20 mouse cellular contexts compared by ENCODE assay signal in the genomic region with DNA sequence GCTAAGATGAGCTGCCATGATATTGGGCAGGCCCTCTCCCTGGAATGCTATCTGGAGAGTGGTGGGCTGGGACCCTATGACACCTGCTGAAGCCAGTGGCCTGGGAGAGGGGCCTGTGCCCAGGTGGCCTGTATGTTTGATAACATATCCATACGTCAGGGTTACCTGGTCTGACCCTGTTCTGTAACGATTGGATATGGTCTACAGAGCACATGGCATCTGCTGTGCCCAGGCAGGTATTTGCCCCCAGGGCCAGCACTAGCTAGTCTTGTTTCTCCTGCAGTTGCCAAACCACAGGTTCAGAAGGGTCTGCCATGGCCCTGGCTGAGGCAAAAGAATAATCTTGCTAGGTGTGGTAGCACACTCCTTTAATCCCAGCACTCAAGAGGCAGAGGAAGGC.
A peak's percentile ranks its signal among the peaks of the same experiment; 100 is the strongest.
DNase-seq lines count a peak whose midpoint lies in the region; ATAC-seq lines count a peak whose summit lies in the region.
"Had no signal": no experiment of that assay in that cellular context is flagged by ENCODE, and none has a peak within 500 bp of the region (broad histone marks: within the 10 kb centered on the region; RNA-seq: fewer than 3 reads in every experiment).

No protein-coding gene starts in this region.

- no peak overlapping the region for H3K4me2 ChIP-seq in kidney, embryonic 16.5 days (replicated peaks; ENCODE audit: low read depth, low read length)
- no peak overlapping the region for H3K4me2 ChIP-seq in hindbrain, embryonic 11.5 days (replicated peaks; ENCODE audit: low read depth, low read length)
- H3K4me2 ChIP-seq: embryonic facial prominence, embryonic 13.5 days; forebrain, embryonic 13.5 days; heart, embryonic 12.5 days; hindbrain, embryonic 15.5 days had no signal

- peak; percentile 43 for DNase-seq in fat pad, adult 2 months (ENCODE audit: extremely low read depth, low read depth, low spot score)
- DNase-seq in kidney, adult 8-10 months = peak; percentile 68 to 85
- peak; percentile 77 to 89 for DNase-seq in kidney, postnatal 25 days
- DNase-seq in hindbrain, embryonic 11.5 days (ENCODE audit: low spot score) = no peak
- no peak for DNase-seq in cerebellum, postnatal 14 days
- DNase-seq in adrenal gland, adult 8-10 months = no peak
- DNase-seq: adrenal gland, postnatal 10 days; cerebellum, adult 11-12 months; cerebellum, adult 9-10 months; cerebellum, postnatal 36 days; forebrain, postnatal 0 days; gastrocnemius, postnatal 14 days had no signal

- no peaks in the 10 kb centered on the region for H3K36me3 ChIP-seq in kidney, embryonic 16.5 days (ENCODE audit: insufficient read depth, low read length)
- H3K36me3 ChIP-seq in hindbrain, embryonic 11.5 days (ENCODE audit: control insufficient read depth, insufficient read depth, low read length) = no peaks in the 10 kb centered on the region
- H3K36me3 ChIP-seq: embryonic facial prominence, embryonic 13.5 days; heart, embryonic 12.5 days had no signal

- 73% methylated on average over 2 of the region's 2 CpGs for WGBS in kidney, embryonic 16.5 days
- WGBS in hindbrain, embryonic 11.5 days = 86% methylated on average over 2 of the region's 2 CpGs

- peaks cover 7% of the 10 kb centered on the region; the same call in 1 of the 2 replicates for H3K4me1 ChIP-seq in kidney, embryonic 16.5 days (ENCODE audit: insufficient read depth, low read length)
- no peaks in the 10 kb centered on the region for H3K4me1 ChIP-seq in hindbrain, embryonic 11.5 days (replicated peaks; ENCODE audit: control insufficient read depth, insufficient read depth, low read length)

- ATAC-seq in kidney, embryonic 16.5 days (ENCODE audit: low FRiP score, low TSS enrichment) = peak; percentile 58
- ATAC-seq in hindbrain, embryonic 11.5 days (ENCODE audit: low FRiP score) = no peak
- no peak for ATAC-seq in cerebellum, adult (ENCODE audit: insufficient number of reproducible peaks, low FRiP score, low TSS enrichment)
- ATAC-seq: forebrain, embryonic 13.5 days had no signal

- H3K9me3 ChIP-seq in kidney, embryonic 16.5 days (ENCODE audit: low read length) = no peaks in the 10 kb centered on the region
- no peaks in the 10 kb centered on the region for H3K9me3 ChIP-seq in hindbrain, embryonic 11.5 days (ENCODE audit: control insufficient read depth, low read length)
- H3K9me3 ChIP-seq: hindbrain, embryonic 15.5 days had no signal

- H3K27me3 ChIP-seq in kidney, embryonic 16.5 days (ENCODE audit: insufficient read depth, low read length) = no peaks in the 10 kb centered on the region
- no peaks in the 10 kb centered on the region for H3K27me3 ChIP-seq in hindbrain, embryonic 11.5 days (ENCODE audit: control insufficient read depth, insufficient read depth, low read length)
- H3K27me3 ChIP-seq: CH12.LX; embryonic facial prominence, embryonic 13.5 days; forebrain, embryonic 13.5 days; heart, embryonic 12.5 days; hindbrain, embryonic 15.5 days had no signal

- H3K4me3 ChIP-seq in kidney, embryonic 16.5 days (ENCODE audit: low read length) = no peak overlapping the region
- H3K4me3 ChIP-seq in hindbrain, embryonic 11.5 days (ENCODE audit: low read depth, low read length) = no peak overlapping the region
- H3K4me3 ChIP-seq: embryonic facial prominence, embryonic 13.5 days; forebrain, embryonic 13.5 days; heart, embryonic 12.5 days; hindbrain, embryonic 10.5 days; hindbrain, embryonic 15.5 days had no signal

- H3K27ac ChIP-seq in kidney, embryonic 16.5 days (ENCODE audit: low read length) = peak overlapping the region; percentile 34; the same call in 1 of the 2 replicates
- H3K27ac ChIP-seq in hindbrain, embryonic 11.5 days (ENCODE audit: low read depth, low read length) = no peak overlapping the region
- H3K27ac ChIP-seq: embryonic facial prominence, embryonic 13.5 days; forebrain, embryonic 13.5 days; hindbrain, embryonic 10.5 days; hindbrain, embryonic 15.5 days had no signal

- no peak overlapping the region for H3K9ac ChIP-seq in kidney, embryonic 16.5 days (replicated peaks; ENCODE audit: low read length)
- H3K9ac ChIP-seq in hindbrain, embryonic 11.5 days (ENCODE audit: low read depth, low read length) = no peak overlapping the region
- H3K9ac ChIP-seq: embryonic facial prominence, embryonic 13.5 days; forebrain, embryonic 13.5 days; forebrain, postnatal 0 days; heart, embryonic 12.5 days; hindbrain, embryonic 15.5 days had no signal

Comparison
In these comparisons a context has a peak if more than half of its experiments do, and no peak if none do; other contexts are left out.
1. DNase-seq: peak in fat pad, adult 2 months (single experiment), kidney, adult 8-10 months (2 of 2) and kidney, postnatal 25 days (2 of 2); none in hindbrain, embryonic 11.5 days (single experiment), cerebellum, postnatal 14 days (0 of 2) and adrenal gland, adult 8-10 months (single experiment).